Mouse (Mus musculus) midbrain, embryonic 10.5 days (tissue): Measurements from ENCODE around the gene Mlycd. TPM values are rescaled to one million over a fixed set of nuclear protein-coding genes. Genes with fewer than 3 reads are reported as not detected.

Experiments
- DNase-seq: peaks from one replicate; pipeline ENCODE4 v3.0.0-alpha.2; 2017; ENCODE audit warnings: low spot score
- H3K27ac ChIP-seq: fragments of 300-500 bp; sonication (generic); replicated peaks from 2 replicates; pipeline ENCODE4 v1.5.1; 2016; ENCODE audit warnings: mild to moderate bottlenecking
- H3K27me3 ChIP-seq: fragments of 300-500 bp; sonication (generic); 2 replicates; pipeline ENCODE4 v1.6.1; 2016; ENCODE audit warnings: low read depth, mild to moderate bottlenecking; ENCODE audit not compliant: poor library complexity, severe bottlenecking
- H3K36me3 ChIP-seq: fragments of 300-500 bp; sonication (generic); 2 replicates; pipeline ENCODE4 v1.6.1; 2016; ENCODE audit warnings: mild to moderate bottlenecking, moderate library complexity
- H3K4me1 ChIP-seq: fragments of 300-500 bp; sonication (generic); 2 replicates; pipeline ENCODE4 v1.6.1; 2016
- H3K4me3 ChIP-seq: fragments of 300-500 bp; sonication (generic); 2 replicates; pipeline ENCODE4 v1.5.1; 2016; ENCODE audit warnings: mild to moderate bottlenecking, moderate library complexity
- H3K9me3 ChIP-seq: fragments of 300-500 bp; sonication (generic); replicated peaks from 2 replicates; pipeline ENCODE4 v1.6.1; 2016; ENCODE audit warnings: mild to moderate bottlenecking
- WGBS: fragments of 180-500 bp; shearing (Covaris S2); methylation state at CpG from one replicate; pipeline ENCODE4 v1.1.7; 2016; 5-methylcytosine and 5-hydroxymethylcytosine counted together
- polyA plus RNA-seq: library from polyadenylated mRNA; unstranded; fragments of >200 nt; fragmentation: Nextera tagmentation; extraction: Ambion mirVana; gene quantifications from 2 replicates; pipeline ENCODE4 v1.2.1, GENCODE M21; 2016

Gene Mlycd
- polyA plus RNA-seq, 1 experiment from 2014 or later, result 10.9 TPM

GRCm38 (mm10) chr8:119384478-119384877, 10.2 kb upstream of the Mlycd start:
- DNase-seq, result peak; percentile 57
- WGBS, result 29% methylated on average over 10 of the region's 10 CpGs
- H3K27me3 ChIP-seq, result no peaks in the 10 kb centered on the region
- no peak overlapping the region for H3K27ac ChIP-seq
- H3K9me3 ChIP-seq, result no peaks in the 10 kb centered on the region
- no peaks in the 10 kb centered on the region for H3K4me1 ChIP-seq
- H3K36me3 ChIP-seq, result no peaks in the 10 kb centered on the region
- H3K4me3 ChIP-seq, result no peak overlapping the region

- Histone ChIP-seq H3K4me3 (no peak overlapping the region), H3K9me3 (no peaks in the 10 kb centered on the region), H3K27me3 (no peaks in the 10 kb centered on the region), H3K36me3 (no peaks in the 10 kb centered on the region), H3K4me1 (no peaks in the 10 kb centered on the region), H3K27ac (no peak overlapping the region)
- WGBS, result 80% methylated on average over 6 of the region's 6 CpGs
- no peak for DNase-seq
Measured at GRCm38 (mm10) chr8:119385854-119386253, 8.8 kb upstream of the Mlycd start.

- no peaks in the 10 kb centered on the region for H3K36me3 ChIP-seq
- no peak for DNase-seq
- H3K4me3 ChIP-seq, result no peak overlapping the region
- H3K27me3 ChIP-seq, result no peaks in the 10 kb centered on the region
- H3K27ac ChIP-seq, result no peak overlapping the region
- H3K4me1 ChIP-seq, result no peaks in the 10 kb centered on the region
- 79% methylated on average over 6 of the region's 6 CpGs for WGBS
- no peaks in the 10 kb centered on the region for H3K9me3 ChIP-seq
Measured at GRCm38 (mm10) chr8:119386988-119387387, 7.7 kb upstream of the Mlycd start.

GRCm38 (mm10) chr8:119394097-119394496, 581 bp upstream of the Mlycd start:
- DNase-seq, result no peak
- H3K27ac ChIP-seq, result peak overlapping the region; percentile 88
- peak overlapping the region; percentile 90 for H3K4me3 ChIP-seq
- H3K4me1 ChIP-seq, result peaks cover 26% of the 10 kb centered on the region
- 78% methylated on average over 9 of the region's 9 CpGs for WGBS
- no peaks in the 10 kb centered on the region; the same call in 1 of the 2 replicates for H3K36me3 ChIP-seq
- no peaks in the 10 kb centered on the region for H3K27me3 ChIP-seq
- H3K9me3 ChIP-seq, result no peaks in the 10 kb centered on the region

- H3K9me3 ChIP-seq, result no peaks in the 10 kb centered on the region
- 7% methylated on average over 79 of the region's 83 CpGs for WGBS
- peak overlapping the region; percentile 90 for H3K4me3 ChIP-seq
- peak overlapping the region; percentile 88 for H3K27ac ChIP-seq
- peaks cover 28% of the 10 kb centered on the region for H3K4me1 ChIP-seq
- no peak for DNase-seq
- no peaks in the 10 kb centered on the region; the same call in 1 of the 2 replicates for H3K36me3 ChIP-seq
- no peaks in the 10 kb centered on the region for H3K27me3 ChIP-seq
Measured at GRCm38 (mm10) chr8:119395072-119395950, 633 bp downstream of the Mlycd start.

GRCm38 (mm10) chr8:119398558-119398957, 3.9 kb downstream of the Mlycd start:
- H3K36me3 ChIP-seq, result no peaks in the 10 kb centered on the region; the same call in 1 of the 2 replicates
- no peaks in the 10 kb centered on the region for H3K9me3 ChIP-seq
- no peak overlapping the region for H3K4me3 ChIP-seq
- 78% methylated on average over 9 of the region's 9 CpGs for WGBS
- H3K4me1 ChIP-seq, result peaks cover 28% of the 10 kb centered on the region
- H3K27me3 ChIP-seq, result no peaks in the 10 kb centered on the region
- no peak for DNase-seq
- no peak overlapping the region for H3K27ac ChIP-seq

GRCm38 (mm10) chr8:119399255-119399654, 4.6 kb downstream of the Mlycd start:
- H3K4me1 ChIP-seq, result peaks cover 24% of the 10 kb centered on the region
- no peak for DNase-seq
- no peaks in the 10 kb centered on the region for H3K27me3 ChIP-seq
- no peak overlapping the region for H3K27ac ChIP-seq
- H3K4me3 ChIP-seq, result no peak overlapping the region
- WGBS, result 78% methylated on average over 6 of the region's 6 CpGs
- no peaks in the 10 kb centered on the region for H3K9me3 ChIP-seq
- no peaks in the 10 kb centered on the region; the same call in 1 of the 2 replicates for H3K36me3 ChIP-seq

GRCm38 (mm10) chr8:119400122-119400671, 5.5 kb downstream of the Mlycd start:
- WGBS, result 87% methylated on average over 9 of the region's 9 CpGs

GRCm38 (mm10) chr8:119400904-119401303, 6.2 kb downstream of the Mlycd start:
- Histone ChIP-seq H3K9me3 (no peaks in the 10 kb centered on the region), H3K36me3 (peaks cover 11% of the 10 kb centered on the region), H3K27me3 (no peaks in the 10 kb centered on the region), H3K27ac (no peak overlapping the region), H3K4me3 (no peak overlapping the region), H3K4me1 (peaks cover 12% of the 10 kb centered on the region)
- WGBS, result 90% methylated on average over 3 of the region's 3 CpGs
- DNase-seq, result no peak

More at GRCm38 (mm10) chr8:119400122-119400671, 5.5 kb downstream of the Mlycd start:
- DNase-seq, result no peak
- H3K27ac ChIP-seq, result no peak overlapping the region
- no peak overlapping the region for H3K4me3 ChIP-seq
- peaks cover 9% of the 10 kb centered on the region for H3K36me3 ChIP-seq
- H3K4me1 ChIP-seq, result peaks cover 19% of the 10 kb centered on the region
- no peaks in the 10 kb centered on the region for H3K9me3 ChIP-seq
- H3K27me3 ChIP-seq, result no peaks in the 10 kb centered on the region

GRCm38 (mm10) chr8:119403912-119404311, 9.2 kb downstream of the Mlycd start:
- Histone ChIP-seq H3K4me1 (peaks cover 5% of the 10 kb centered on the region; the same call in 1 of the 2 replicates), H3K4me3 (no peak overlapping the region), H3K27ac (no peak overlapping the region), H3K36me3 (peaks cover 28% of the 10 kb centered on the region), H3K27me3 (no peaks in the 10 kb centered on the region), H3K9me3 (no peaks in the 10 kb centered on the region)
- 75% methylated on average over 10 of the region's 10 CpGs for WGBS
- DNase-seq, result no peak

GRCm38 (mm10) chr8:119404648-119405047, 10.0 kb downstream of the Mlycd start:
- H3K4me1 ChIP-seq, result no peaks in the 10 kb centered on the region
- 95% methylated on average over 5 of the region's 5 CpGs for WGBS
- no peak overlapping the region for H3K4me3 ChIP-seq
- H3K36me3 ChIP-seq, result peaks cover 35% of the 10 kb centered on the region
- no peak overlapping the region for H3K27ac ChIP-seq
- no peaks in the 10 kb centered on the region for H3K9me3 ChIP-seq
- no peaks in the 10 kb centered on the region for H3K27me3 ChIP-seq
- no peak for DNase-seq

GRCm38 (mm10) chr8:119408311-119408710, 13.6 kb downstream of the Mlycd start:
- 94% methylated on average over 8 of the region's 8 CpGs for WGBS
- H3K36me3 ChIP-seq, result peaks cover 52% of the 10 kb centered on the region
- H3K4me3 ChIP-seq, result no peak overlapping the region
- H3K27me3 ChIP-seq, result peaks cover 5% of the 10 kb centered on the region
- H3K9me3 ChIP-seq, result no peaks in the 10 kb centered on the region
- no peak for DNase-seq
- peaks cover 7% of the 10 kb centered on the region for H3K4me1 ChIP-seq
- H3K27ac ChIP-seq, result no peak overlapping the region
